Mouse (Mus musculus) G1E (cell line): Measurements from ENCODE around the gene Slc25a20.

Source experiments
- CTCF ChIP-seq: IDR thresholded peaks from 2 replicates; pipeline ENCODE4 v1.5.1; 2012; ENCODE audit warnings: low read depth, low read length, inconsistent platforms, mixed read lengths
- GATA1 ChIP-seq: IDR thresholded peaks from 2 replicates; pipeline ENCODE4 v1.6.1; 2012; ENCODE audit warnings: borderline replicate concordance, low read length, inconsistent platforms, mixed read lengths
- GATA2 ChIP-seq: IDR thresholded peaks from 2 replicates; pipeline ENCODE4 v1.6.1; 2012; ENCODE audit warnings: low read depth, low read length, inconsistent platforms, borderline replicate concordance
- POLR2AphosphoS5 ChIP-seq: IDR thresholded peaks from 2 replicates; pipeline ENCODE4 v1.6.1; 2012; ENCODE audit warnings: low read depth, low read length, inconsistent platforms; ENCODE audit not compliant: insufficient replicate concordance
- TAL1 ChIP-seq: conservative IDR thresholded peaks from 2 replicates; pipeline ENCODE4 v1.6.1; 2012; ENCODE audit warnings: low read depth, low read length, inconsistent platforms, mixed read lengths

GRCm38 (mm10) chr9:108694533-108694932, 32.6 kb downstream of the Slc25a20 start:
- no peak for TF ChIP-seq CTCF
- no peak for TF ChIP-seq TAL1
- no peak for TF ChIP-seq POLR2AphosphoS5
- no peak for TF ChIP-seq GATA1
- TF ChIP-seq GATA2, result no peak
